Mouse (Mus musculus) MEL (cell line): ENCODE results near the gene Atic. TPM values are rescaled to one million over a fixed set of nuclear protein-coding genes. Genes with fewer than 3 reads are reported as not detected.

Experiments used
- DNase-seq: peaks from one replicate; pipeline ENCODE4 v3.0.0; 2011; ENCODE audit warnings: low read depth, low spot score
- H3K27ac ChIP-seq: 2 replicates; pipeline ENCODE4 v1.5.1; 2012; ENCODE audit warnings: low read depth, mild to moderate bottlenecking, control low read depth, low read length, moderate library complexity; ENCODE audit not compliant: control insufficient read depth
- H3K27me3 ChIP-seq, 2 experiments: fragments of 150-350 bp in 1 of 2; sonication (generic) in 1 of 2; 2 replicates each; pipeline ENCODE4 v1.6.1; 2012; ENCODE audit warnings: low read length in 2 of 2, mild to moderate bottlenecking in 2 of 2, improper control_type of control experiment in 1 of 2, moderate library complexity in 1 of 2; ENCODE audit not compliant: insufficient read depth in 2 of 2, control insufficient read depth in 1 of 2
- H3K36me3 ChIP-seq, 2 experiments: 2 replicates each; pipeline ENCODE4 v1.6.1; 2012 to 2014; ENCODE audit warnings: low read length in 2 of 2, improper control_type of control experiment in 1 of 2, inconsistent platforms in 1 of 2, mild to moderate bottlenecking in 1 of 2; ENCODE audit not compliant: insufficient read depth in 2 of 2, control insufficient read depth in 1 of 2
- H3K4me1 ChIP-seq, 2 experiments: fragments of 150-350 bp in 1 of 2; sonication (generic) in 1 of 2; 2 replicates each; pipeline ENCODE4 v1.6.1; 2012; ENCODE audit warnings: low read length in 2 of 2, improper control_type of control experiment in 1 of 2, mild to moderate bottlenecking in 1 of 2; ENCODE audit not compliant: insufficient read depth in 2 of 2, control insufficient read depth in 1 of 2
- H3K4me3 ChIP-seq, 2 experiments: fragments of 150-350 bp in 1 of 2; sonication (generic) in 1 of 2; 2 replicates each; pipeline ENCODE4 v1.5.1; 2012; ENCODE audit warnings: low read depth in 2 of 2, low read length in 2 of 2, mild to moderate bottlenecking in 2 of 2, moderate library complexity in 2 of 2, control low read depth in 1 of 2, improper control_type of control experiment in 1 of 2; ENCODE audit not compliant: control insufficient read depth in 1 of 2, insufficient read depth in 1 of 2
- H3K79me2 ChIP-seq: 2 replicates; pipeline ENCODE4 v1.6.1; 2012; ENCODE audit warnings: mild to moderate bottlenecking, low read length, moderate library complexity; ENCODE audit not compliant: control insufficient read depth, poor library complexity, insufficient read depth
- H3K9ac ChIP-seq: 2 replicates; pipeline ENCODE4 v1.6.1; 2012; ENCODE audit warnings: low read depth, mild to moderate bottlenecking, control low read depth, low read length, moderate library complexity; ENCODE audit not compliant: control insufficient read depth, poor library complexity, severe bottlenecking
- H3K9me3 ChIP-seq: fragments of 150-350 bp; sonication (generic); replicated peaks from 2 replicates; pipeline ENCODE4 v1.6.1; 2012; ENCODE audit warnings: mild to moderate bottlenecking, low read length, improper control_type of control experiment, moderate library complexity; ENCODE audit not compliant: insufficient read depth
- CHD1 ChIP-seq: IDR thresholded peaks from 2 replicates; pipeline ENCODE4 v1.6.1; 2012; ENCODE audit warnings: low read depth, mild to moderate bottlenecking, inconsistent platforms, low read length, improper control_type of control experiment
- CTCF ChIP-seq, 3 experiments: IDR thresholded peaks in 2 of 3; conservative IDR thresholded peaks in 1 of 3; 2 replicates each; pipeline ENCODE4 v1.5.1; 2011 to 2012; ENCODE audit warnings: low read length in 3 of 3, low read depth in 2 of 3, mild to moderate bottlenecking in 2 of 3, improper control_type of control experiment in 1 of 3, inconsistent platforms in 1 of 3, mixed read lengths in 1 of 3, moderate library complexity in 1 of 3; ENCODE audit not compliant: control insufficient read depth in 1 of 3, insufficient read depth in 1 of 3, poor library complexity in 1 of 3, severe bottlenecking in 1 of 3
- ELF1 ChIP-seq: IDR thresholded peaks from 2 replicates; pipeline ENCODE4 v1.6.1; 2014; ENCODE audit warnings: low read depth, mild to moderate bottlenecking, inconsistent platforms, low read length, improper control_type of control experiment, moderate library complexity
- GABPA ChIP-seq: IDR thresholded peaks from 2 replicates; pipeline ENCODE4 v1.6.1; 2012; ENCODE audit warnings: low read depth, mild to moderate bottlenecking, inconsistent platforms, low read length, improper control_type of control experiment, moderate library complexity
- HCFC1 ChIP-seq: IDR thresholded peaks from 2 replicates; pipeline ENCODE4 v1.6.1; 2012; ENCODE audit warnings: low read depth, mild to moderate bottlenecking, inconsistent platforms, low read length, improper control_type of control experiment, moderate library complexity
- JUND ChIP-seq: IDR thresholded peaks from 2 replicates; pipeline ENCODE4 v1.6.1; 2011; ENCODE audit warnings: low read depth, mild to moderate bottlenecking, improper control_type of control experiment, low read length
- MEF2A ChIP-seq: IDR thresholded peaks from 2 replicates; pipeline ENCODE4 v1.6.1; 2014; ENCODE audit warnings: low read depth, mild to moderate bottlenecking, inconsistent platforms, low read length, improper control_type of control experiment; ENCODE audit not compliant: poor library complexity, insufficient replicate concordance, severe bottlenecking; ENCODE audit errors: extremely low read depth
- MXI1 ChIP-seq: IDR thresholded peaks from 2 replicates; pipeline ENCODE4 v1.6.1; 2011; ENCODE audit warnings: mild to moderate bottlenecking, low read depth, low read length, improper control_type of control experiment
- NRF1 ChIP-seq: IDR thresholded peaks from 2 replicates; pipeline ENCODE4 v1.6.1; 2014; ENCODE audit warnings: low read depth, mild to moderate bottlenecking, inconsistent platforms, low read length, improper control_type of control experiment, moderate library complexity; ENCODE audit not compliant: poor library complexity, insufficient read depth, severe bottlenecking
- POLR2AphosphoS2 ChIP-seq: IDR thresholded peaks from 2 replicates; pipeline ENCODE4 v1.6.1; 2011; ENCODE audit warnings: low read length, improper control_type of control experiment
- POLR2AphosphoS5 ChIP-seq: IDR thresholded peaks from 2 replicates; pipeline ENCODE4 v1.6.1; 2012; ENCODE audit warnings: low read depth, borderline replicate concordance, mild to moderate bottlenecking, inconsistent platforms, low read length, moderate library complexity, mixed read lengths
- RCOR1 ChIP-seq: IDR thresholded peaks from 2 replicates; pipeline ENCODE4 v1.6.1; 2012; ENCODE audit warnings: low read depth, mild to moderate bottlenecking, inconsistent platforms, low read length, improper control_type of control experiment
- UBTF ChIP-seq: IDR thresholded peaks from 2 replicates; pipeline ENCODE4 v1.6.1; 2012; ENCODE audit warnings: low read depth, mild to moderate bottlenecking, inconsistent platforms, low read length, improper control_type of control experiment, moderate library complexity, borderline replicate concordance; ENCODE audit not compliant: insufficient read depth
- USF1 ChIP-seq: IDR thresholded peaks from 2 replicates; pipeline ENCODE4 v1.6.1; 2014; ENCODE audit warnings: low read depth, mild to moderate bottlenecking, inconsistent platforms, low read length, improper control_type of control experiment, moderate library complexity
- ZKSCAN1 ChIP-seq: IDR thresholded peaks from 2 replicates; pipeline ENCODE4 v1.6.1; 2012; ENCODE audit warnings: low read depth, mild to moderate bottlenecking, inconsistent platforms, low read length, improper control_type of control experiment, moderate library complexity
- polyA plus RNA-seq, 2 experiments: library from polyadenylated mRNA; stranded (reverse) in 1 of 2; unstranded in 1 of 2; fragments of >175 nt in 1 of 2; fragments of >200 nt in 1 of 2; gene quantifications; 2 replicates each; pipeline versions ENCODE4 v1.2.1 to v1.2.4; 2012; ENCODE audit warnings: low replicate concordance in 2 of 2, low read depth in 1 of 2; ENCODE audit not compliant: insufficient read length in 2 of 2, insufficient read depth in 1 of 2, missing spikeins in 1 of 2
- total RNA-seq: library from RNA; depleted of rRNA; stranded (reverse); fragments of 300-350 nt; gene quantifications from 2 replicates; pipeline ENCODE4 v1.2.3, GENCODE M21; 2012

Atic gene
- total and polyA plus RNA-seq, 3 experiments = 190 to 221 TPM; not detected in 1

DNA sequence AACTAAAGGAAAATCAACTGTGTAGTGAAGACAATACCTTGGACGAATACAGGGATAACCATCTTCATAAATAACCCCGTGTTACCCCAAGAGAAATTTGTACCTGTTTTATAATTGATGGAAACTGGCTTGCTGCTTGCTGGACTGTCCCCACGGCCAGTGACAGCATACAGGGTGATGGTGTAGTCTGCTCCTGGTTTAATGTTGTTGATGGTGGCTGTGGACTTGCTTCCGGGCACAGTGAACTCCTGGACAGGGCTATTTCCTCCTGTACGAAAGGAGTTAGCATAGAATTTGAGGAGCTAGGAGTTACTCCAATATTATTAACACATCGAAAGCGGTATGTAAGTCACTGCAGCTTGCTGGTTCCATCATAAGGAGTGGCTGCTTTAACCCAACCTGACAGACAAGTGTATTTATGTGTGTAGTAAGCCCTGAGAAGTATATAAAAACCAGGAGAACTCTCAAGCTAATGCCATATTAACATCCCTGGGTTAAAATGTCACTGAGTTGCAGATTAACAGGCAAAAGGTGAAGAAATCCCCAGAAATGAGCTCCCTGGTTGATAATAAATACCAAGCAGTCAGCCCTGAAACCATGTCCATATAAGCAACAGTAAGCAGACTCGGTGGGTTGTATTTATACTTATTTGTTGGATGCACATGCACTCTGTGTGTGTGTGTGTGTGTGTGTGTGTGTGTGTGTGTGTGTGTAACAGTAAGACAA lies 49.8 kb downstream of the Atic start:
- DNase-seq = no peak
- Histone ChIP-seq H3K9me3 (no peaks in the 10 kb centered on the region), H3K9ac (no peak overlapping the region), H3K79me2 (no peaks in the 10 kb centered on the region), H3K36me3 (no peaks in the 10 kb centered on the region), H3K4me3 (no peak overlapping the region), H3K27ac (no peak overlapping the region), H3K27me3 (no peaks in the 10 kb centered on the region), H3K4me1 (no peaks in the 10 kb centered on the region)
- TF ChIP-seq POLR2AphosphoS2 (no peak), GABPA (no peak), CTCF (IDR thresholded peaks at IDR 0.05 in 2 of 3, conservative IDR thresholded peaks at IDR 0.05 in 1 of 3; ENCODE audit: control insufficient read depth in 1 of 3, insufficient read depth in 1 of 3, low read depth in 2 of 3, low read length in 3 of 3, poor library complexity in 1 of 3, severe bottlenecking in 1 of 3) (no peak), HCFC1 (no peak), RCOR1 (no peak), MXI1 (no peak), NRF1 (no peak), JUND (no peak), ZKSCAN1 (no peak), ELF1 (no peak), MEF2A (no peak), CHD1 (no peak)

DNA sequence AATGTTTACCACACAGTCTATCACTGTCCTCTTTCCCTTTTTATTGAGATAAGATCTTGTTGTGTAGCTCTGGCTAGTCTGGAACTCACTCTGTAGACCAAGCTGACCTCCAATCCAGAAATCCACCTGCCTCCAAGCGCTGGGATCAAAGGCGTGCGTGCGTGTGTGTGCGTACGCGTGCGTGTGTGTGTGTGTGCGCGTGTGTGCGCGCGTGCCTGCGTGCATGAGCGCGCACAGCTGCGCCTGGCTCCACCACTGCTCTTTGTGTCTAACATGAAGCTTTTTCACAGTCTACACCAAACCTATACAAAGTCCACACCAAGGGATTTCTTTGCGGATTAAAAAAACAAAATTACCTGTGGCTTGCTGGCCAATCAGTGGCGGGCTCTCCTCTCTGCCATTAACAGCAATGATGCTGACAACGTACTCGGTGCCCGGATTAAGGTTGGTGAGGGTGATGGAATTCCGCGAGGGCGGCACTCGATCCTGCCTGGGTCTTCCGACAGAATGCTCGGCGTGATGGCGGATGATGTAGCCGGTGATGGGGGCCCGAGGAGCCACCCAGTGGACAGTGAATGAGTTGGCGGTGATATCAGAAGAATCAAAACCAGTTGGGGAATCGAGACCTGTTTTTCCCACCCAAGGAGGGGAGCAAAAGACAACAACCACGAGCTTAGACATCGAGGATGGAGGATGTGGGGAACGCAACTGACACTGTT lies 52.3 kb downstream of the Atic start:
- H3K9me3 ChIP-seq = no peaks in the 10 kb centered on the region
- no peak for DNase-seq
- H3K4me3 ChIP-seq = no peak overlapping the region
- TF ChIP-seq UBTF = no peak
- no peak for TF ChIP-seq USF1
- no peak for TF ChIP-seq JUND
- TF ChIP-seq POLR2AphosphoS5 = no peak
- H3K27ac ChIP-seq = no peak overlapping the region
- no peaks in the 10 kb centered on the region for H3K27me3 ChIP-seq
- no peaks in the 10 kb centered on the region for H3K4me1 ChIP-seq
- H3K79me2 ChIP-seq = no peaks in the 10 kb centered on the region
- no peaks in the 10 kb centered on the region for H3K36me3 ChIP-seq
- no peak overlapping the region for H3K9ac ChIP-seq
